Mouse (Mus musculus): Measurements from ENCODE around the gene Cpne4. TPM values are rescaled to one million over a fixed set of nuclear protein-coding genes. Genes with fewer than 3 reads are reported as not detected.

Gene Cpne4
- polyA plus RNA-seq, 1 experiment from 2014 or later = 17.4 TPM

DNA sequence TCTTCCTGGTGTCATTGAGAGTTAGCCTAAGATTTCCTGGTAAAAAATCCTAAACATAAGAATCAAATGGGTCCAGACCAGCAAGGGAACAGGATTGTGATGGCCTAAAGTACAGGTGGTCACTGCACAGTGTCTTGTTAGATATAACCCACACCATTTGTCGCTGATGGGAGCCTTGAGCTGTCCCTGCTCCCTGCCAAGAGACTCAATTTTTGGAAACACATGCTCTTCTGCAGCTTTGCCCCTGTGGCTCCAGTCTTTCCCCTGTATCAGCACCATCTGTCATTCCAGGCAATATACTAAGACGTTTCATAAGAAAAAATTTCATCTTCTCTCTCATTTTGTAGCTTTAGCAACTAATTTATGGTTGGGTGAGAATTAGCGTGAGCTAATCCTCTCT lies 281.6 kb downstream of the Cpne4 start:
- 71% methylated on average over 3 of the region's 3 CpGs for WGBS
- ATAC-seq (ENCODE audit: low FRiP score) = no peak
- Histone ChIP-seq H3K4me2 (no peak overlapping the region), H3K27me3 (replicated peaks) (no peaks in the 10 kb centered on the region), H3K36me3 (no peaks in the 10 kb centered on the region), H3K9me3 (replicated peaks) (no peaks in the 10 kb centered on the region), H3K4me1 (no peaks in the 10 kb centered on the region), H3K27ac (replicated peaks) (no peak overlapping the region), H3K9ac (replicated peaks) (no peak overlapping the region), H3K4me3 (replicated peaks) (no peak overlapping the region)

DNA sequence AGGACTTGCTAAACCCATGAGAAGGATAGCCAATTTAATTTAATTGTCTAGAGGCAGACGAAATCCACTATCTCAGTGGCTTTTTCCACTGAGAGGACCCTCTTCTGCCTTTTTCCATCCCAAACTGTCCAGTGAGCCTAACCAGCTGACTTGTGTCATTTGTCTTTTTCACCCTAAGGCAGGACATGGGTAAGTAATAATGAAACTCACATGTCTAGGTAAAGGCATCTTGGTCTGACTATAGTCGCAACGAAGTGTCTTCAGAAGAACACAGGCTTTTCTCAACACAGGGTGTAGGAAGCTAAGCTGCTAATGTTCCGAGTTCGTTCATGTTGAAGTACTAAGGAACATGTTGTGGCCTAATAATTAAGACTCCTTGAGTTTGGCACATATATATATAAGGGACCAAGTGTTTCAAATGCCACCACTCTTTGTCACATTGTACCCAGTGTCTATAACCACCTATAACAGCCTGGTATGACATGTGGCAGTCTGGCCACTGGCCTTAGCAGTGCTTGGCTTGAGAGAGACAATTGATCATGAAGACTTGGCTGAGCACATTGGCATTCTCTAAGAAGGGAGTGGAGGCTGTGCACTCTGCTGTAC lies 286.0 kb downstream of the Cpne4 start:
- no peak for ATAC-seq (ENCODE audit: low FRiP score)
- Histone ChIP-seq H3K9me3 (replicated peaks) (no peaks in the 10 kb centered on the region), H3K4me1 (no peaks in the 10 kb centered on the region), H3K4me2 (no peak overlapping the region), H3K27me3 (replicated peaks) (no peaks in the 10 kb centered on the region), H3K36me3 (no peaks in the 10 kb centered on the region), H3K9ac (replicated peaks) (no peak overlapping the region), H3K27ac (replicated peaks) (no peak overlapping the region), H3K4me3 (replicated peaks) (no peak overlapping the region)
- 98% methylated on average over 5 of the region's 5 CpGs for WGBS

DNA sequence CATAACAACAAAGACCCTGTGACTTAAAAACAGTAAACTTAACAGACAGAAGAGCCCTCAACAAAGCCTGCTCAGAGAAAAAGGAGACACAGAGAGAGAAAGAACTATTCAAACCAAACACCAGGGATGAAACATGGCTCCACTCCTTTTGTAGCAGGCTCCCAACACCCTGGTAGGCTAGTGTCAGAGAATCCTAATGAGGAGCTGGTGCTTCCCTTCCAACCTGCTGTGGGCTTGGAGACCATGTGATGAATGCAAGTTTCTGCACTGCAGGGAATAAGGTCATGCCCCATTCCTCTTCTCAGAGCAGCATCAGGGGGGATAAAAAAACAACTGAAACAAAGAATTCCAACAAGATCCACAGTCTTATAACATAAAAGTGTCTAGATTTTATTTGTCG lies 290.8 kb downstream of the Cpne4 start:
- 18% methylated on average over 1 of the region's 1 CpGs for WGBS
- Histone ChIP-seq H3K4me1 (no peaks in the 10 kb centered on the region), H3K9me3 (replicated peaks) (no peaks in the 10 kb centered on the region), H3K4me3 (replicated peaks) (no peak overlapping the region), H3K9ac (replicated peaks) (no peak overlapping the region), H3K27me3 (replicated peaks) (no peaks in the 10 kb centered on the region), H3K36me3 (no peaks in the 10 kb centered on the region), H3K27ac (replicated peaks) (no peak overlapping the region), H3K4me2 (no peak overlapping the region)
- no peak for ATAC-seq (ENCODE audit: low FRiP score)

DNA sequence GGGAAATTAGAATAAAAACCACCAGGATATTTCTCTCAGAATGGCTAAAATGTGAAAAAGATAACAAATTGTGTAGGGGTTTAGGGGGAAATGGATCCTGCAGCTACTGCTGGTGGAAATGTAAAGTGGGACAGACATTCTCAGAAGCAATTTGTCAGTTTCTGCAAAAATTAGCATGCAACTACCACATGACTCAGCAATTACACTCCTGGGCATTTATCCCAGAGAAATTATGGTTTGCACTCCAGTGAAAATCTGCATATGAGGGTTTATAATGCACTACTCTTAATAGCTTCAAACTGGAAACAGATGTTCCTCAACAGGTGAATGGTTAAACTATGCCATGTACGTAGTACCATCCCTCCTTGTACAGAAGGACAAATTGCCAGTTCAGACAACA lies 294.2 kb downstream of the Cpne4 start:
- 73% methylated on average over 1 of the region's 1 CpGs for WGBS
- ATAC-seq (ENCODE audit: low FRiP score) = no peak
- Histone ChIP-seq H3K27me3 (replicated peaks) (no peaks in the 10 kb centered on the region), H3K9ac (replicated peaks) (no peak overlapping the region), H3K4me1 (no peaks in the 10 kb centered on the region), H3K9me3 (replicated peaks) (no peaks in the 10 kb centered on the region), H3K4me3 (replicated peaks) (no peak overlapping the region), H3K27ac (replicated peaks) (no peak overlapping the region), H3K4me2 (no peak overlapping the region), H3K36me3 (no peaks in the 10 kb centered on the region)

DNA sequence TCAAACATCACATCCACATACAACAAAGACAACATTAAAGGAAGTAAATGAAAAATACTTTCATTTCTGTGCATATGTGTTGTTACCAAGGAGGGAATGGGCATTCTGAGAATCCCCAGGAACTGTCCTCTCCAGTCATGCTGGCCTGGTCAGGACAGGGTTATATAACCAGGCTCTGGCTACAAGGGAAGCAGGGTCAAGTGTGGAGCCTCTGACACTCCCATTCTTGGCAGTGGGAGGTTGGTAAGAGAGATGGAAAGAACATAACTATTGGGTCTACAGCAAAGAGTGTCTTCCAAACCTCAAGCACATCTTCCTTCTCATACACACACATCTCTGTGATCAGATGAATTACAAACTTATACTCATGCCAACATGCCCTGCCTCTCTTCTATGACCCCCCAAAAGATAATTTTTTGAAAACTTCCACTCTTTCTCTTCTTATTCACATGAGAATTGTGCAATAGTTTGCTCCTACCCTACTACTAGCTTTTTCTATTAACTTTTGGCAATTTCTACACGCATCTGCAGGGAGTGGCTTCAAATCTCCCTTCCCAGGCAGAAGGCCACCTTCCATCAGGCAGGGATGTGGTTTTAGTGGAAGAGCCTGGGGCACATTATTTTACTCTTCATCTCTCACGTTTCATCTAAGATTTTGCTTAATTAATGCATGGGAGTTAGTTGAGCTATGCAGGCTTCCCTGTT lies 298.3 kb downstream of the Cpne4 start:
- H3K4me3 ChIP-seq (replicated peaks) = no peak overlapping the region

DNA sequence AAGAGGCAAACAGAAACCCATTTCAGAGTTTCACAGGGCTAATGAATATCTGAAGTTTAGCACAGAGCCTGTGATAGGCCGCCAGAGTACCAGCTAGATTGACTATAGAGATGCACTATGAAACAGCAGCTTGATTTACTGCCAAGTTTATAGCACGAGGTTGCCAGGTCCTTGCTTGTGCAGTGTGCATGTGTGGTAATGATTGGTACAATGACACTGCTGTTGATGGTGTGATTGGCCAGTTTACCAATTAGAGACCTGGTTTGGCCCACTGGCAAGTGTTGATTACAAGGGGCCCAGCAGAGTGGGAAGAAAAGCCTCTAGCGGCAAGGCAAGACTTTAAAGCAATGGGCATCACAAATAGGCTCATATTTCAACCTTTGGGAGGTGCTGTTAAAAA lies 306.6 kb downstream of the Cpne4 start:
- ATAC-seq (ENCODE audit: low FRiP score) = no peak
- no peak overlapping the region for H3K9ac ChIP-seq (replicated peaks)
- H3K4me3 ChIP-seq (replicated peaks) = no peak overlapping the region
- no peak overlapping the region for H3K4me2 ChIP-seq
- WGBS = 36% methylated on average over 3 of the region's 3 CpGs
- H3K4me1 ChIP-seq = no peaks in the 10 kb centered on the region
- no peak overlapping the region for H3K27ac ChIP-seq (replicated peaks)
- H3K36me3 ChIP-seq = no peaks in the 10 kb centered on the region
- H3K9me3 ChIP-seq (replicated peaks) = no peaks in the 10 kb centered on the region
- no peaks in the 10 kb centered on the region for H3K27me3 ChIP-seq (replicated peaks)

More for the DNA sequence above, 298.3 kb downstream of the Cpne4 start:
- H3K4me2 ChIP-seq = no peak overlapping the region
- no peak for ATAC-seq (ENCODE audit: low FRiP score)
- no peaks in the 10 kb centered on the region for H3K36me3 ChIP-seq
- no peaks in the 10 kb centered on the region for H3K27me3 ChIP-seq (replicated peaks)
- WGBS = 67% methylated on average over 2 of the region's 2 CpGs
- H3K4me1 ChIP-seq = no peaks in the 10 kb centered on the region
- H3K9ac ChIP-seq (replicated peaks) = no peak overlapping the region
- H3K9me3 ChIP-seq (replicated peaks) = no peaks in the 10 kb centered on the region
- H3K27ac ChIP-seq (replicated peaks) = no peak overlapping the region

DNA sequence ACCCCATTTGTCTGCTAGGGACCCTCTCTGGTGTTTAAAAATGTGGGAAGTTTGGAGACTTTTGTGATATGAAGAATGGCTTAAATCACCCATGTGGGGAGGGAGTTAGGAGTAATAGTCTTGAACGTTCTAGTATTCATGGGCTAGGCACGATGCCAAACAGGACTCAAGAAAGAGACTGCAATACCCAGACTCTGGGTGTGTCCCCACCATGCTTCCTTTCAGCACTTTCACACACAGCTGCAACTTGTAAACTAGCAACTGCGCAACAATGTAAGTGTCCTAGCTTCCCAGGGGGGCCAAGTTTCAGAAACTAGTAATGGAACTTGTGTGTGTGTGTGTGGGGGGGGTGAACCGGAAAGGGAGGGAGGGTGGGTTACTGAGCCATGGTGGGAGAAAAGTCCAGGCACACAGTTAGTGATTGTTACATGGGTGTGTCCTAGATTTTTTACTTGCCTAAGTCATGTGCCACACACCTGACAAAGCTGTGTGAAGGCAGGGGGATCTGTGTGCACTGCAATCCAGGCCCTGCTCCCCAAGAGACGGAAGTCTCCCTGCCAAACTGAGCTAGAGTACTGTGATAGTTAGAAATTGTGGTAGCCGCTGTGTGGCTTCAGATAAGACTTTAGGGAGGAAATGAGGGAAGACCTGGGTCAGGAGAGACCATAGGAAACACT lies 307.3 kb downstream of the Cpne4 start:
- Histone ChIP-seq H3K9ac (replicated peaks) (no peak overlapping the region), H3K4me1 (no peaks in the 10 kb centered on the region), H3K9me3 (replicated peaks) (no peaks in the 10 kb centered on the region), H3K27me3 (replicated peaks) (no peaks in the 10 kb centered on the region), H3K27ac (replicated peaks) (no peak overlapping the region), H3K36me3 (no peaks in the 10 kb centered on the region), H3K4me3 (replicated peaks) (no peak overlapping the region), H3K4me2 (no peak overlapping the region)
- 72% methylated on average over 6 of the region's 6 CpGs for WGBS
- ATAC-seq (ENCODE audit: low FRiP score) = no peak

DNA sequence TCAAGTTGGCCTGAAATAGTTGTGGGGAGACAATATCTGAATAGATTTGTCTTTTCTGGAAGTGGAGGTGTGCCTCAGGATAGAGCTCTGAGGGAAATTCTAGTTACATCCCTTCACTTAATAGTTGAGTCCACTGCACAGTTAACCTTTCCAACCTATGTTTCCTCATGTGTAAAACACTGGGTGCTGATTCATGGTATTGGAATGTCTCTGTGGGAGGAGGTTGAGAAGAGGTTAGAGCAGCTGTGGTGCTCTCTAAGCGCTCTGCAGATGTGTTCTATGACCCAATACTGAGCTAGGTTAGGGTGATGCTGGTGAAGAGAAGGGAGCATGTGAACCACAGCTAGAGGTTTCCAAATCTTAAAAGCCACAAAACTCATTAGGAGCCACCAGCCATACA lies 318.7 kb downstream of the Cpne4 start:
- no peak overlapping the region for H3K27ac ChIP-seq (replicated peaks)

DNA sequence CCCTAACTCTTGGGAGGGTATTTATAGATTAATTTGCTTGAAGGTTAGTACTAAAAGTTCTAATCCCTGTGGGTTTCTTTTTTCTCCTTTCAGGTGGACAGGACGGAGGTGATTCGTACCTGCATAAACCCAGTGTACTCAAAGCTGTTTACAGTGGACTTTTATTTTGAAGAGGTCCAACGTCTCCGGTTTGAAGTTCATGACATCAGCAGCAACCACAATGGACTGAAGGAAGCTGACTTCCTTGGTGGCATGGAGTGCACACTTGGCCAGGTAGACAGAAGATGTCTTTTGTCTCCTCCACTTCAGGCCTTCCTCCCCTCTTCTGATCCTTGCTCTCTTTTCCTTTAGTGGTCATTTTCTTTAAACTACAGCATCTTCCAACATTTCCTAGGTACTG lies 325.5 kb downstream of the Cpne4 start:
- 90% methylated on average over 4 of the region's 4 CpGs for WGBS
- no peak overlapping the region for H3K27ac ChIP-seq (replicated peaks)
- H3K4me3 ChIP-seq (replicated peaks) = no peak overlapping the region
- H3K4me1 ChIP-seq = no peaks in the 10 kb centered on the region
- H3K9me3 ChIP-seq (replicated peaks) = no peaks in the 10 kb centered on the region
- no peak overlapping the region for H3K4me2 ChIP-seq
- no peaks in the 10 kb centered on the region for H3K36me3 ChIP-seq
- no peak for ATAC-seq (ENCODE audit: low FRiP score)
- no peaks in the 10 kb centered on the region for H3K27me3 ChIP-seq (replicated peaks)
- H3K9ac ChIP-seq (replicated peaks) = no peak overlapping the region

More for the DNA sequence above, 318.7 kb downstream of the Cpne4 start:
- Histone ChIP-seq H3K9me3 (replicated peaks) (no peaks in the 10 kb centered on the region), H3K36me3 (no peaks in the 10 kb centered on the region), H3K9ac (replicated peaks) (no peak overlapping the region), H3K4me1 (no peaks in the 10 kb centered on the region), H3K4me2 (no peak overlapping the region), H3K27me3 (replicated peaks) (no peaks in the 10 kb centered on the region), H3K4me3 (replicated peaks) (no peak overlapping the region)
- no peak for ATAC-seq (ENCODE audit: low FRiP score)
- 85% methylated on average over 1 of the region's 1 CpGs for WGBS

DNA sequence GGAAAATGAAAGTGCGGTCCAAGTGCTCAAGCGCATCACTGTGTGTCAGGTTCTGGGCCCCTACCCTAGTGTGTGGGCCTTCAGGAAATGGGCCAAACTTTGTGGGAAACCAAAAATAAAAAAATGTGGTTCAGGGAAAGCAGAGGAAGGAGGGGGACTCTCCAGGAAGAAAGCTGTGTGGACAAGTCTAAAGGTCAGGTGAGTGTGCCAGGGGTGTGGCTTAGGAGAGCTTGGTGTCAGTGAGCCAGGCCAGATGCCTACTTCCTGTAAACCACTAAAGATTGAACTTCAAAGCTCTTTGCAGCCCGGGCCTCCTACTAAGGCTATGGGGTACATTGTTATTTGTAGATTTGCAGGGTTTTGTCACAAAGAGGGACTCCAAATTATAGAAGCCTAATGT lies 327.1 kb downstream of the Cpne4 start:
- no peaks in the 10 kb centered on the region for H3K9me3 ChIP-seq (replicated peaks)
- 86% methylated on average over 3 of the region's 3 CpGs for WGBS
- no peaks in the 10 kb centered on the region for H3K27me3 ChIP-seq (replicated peaks)
- no peak overlapping the region for H3K4me3 ChIP-seq (replicated peaks)
- H3K4me1 ChIP-seq = no peaks in the 10 kb centered on the region
- no peak for ATAC-seq (ENCODE audit: low FRiP score)
- H3K27ac ChIP-seq (replicated peaks) = no peak overlapping the region
- no peak overlapping the region for H3K9ac ChIP-seq (replicated peaks)
- no peaks in the 10 kb centered on the region for H3K36me3 ChIP-seq
- no peak overlapping the region for H3K4me2 ChIP-seq

DNA sequence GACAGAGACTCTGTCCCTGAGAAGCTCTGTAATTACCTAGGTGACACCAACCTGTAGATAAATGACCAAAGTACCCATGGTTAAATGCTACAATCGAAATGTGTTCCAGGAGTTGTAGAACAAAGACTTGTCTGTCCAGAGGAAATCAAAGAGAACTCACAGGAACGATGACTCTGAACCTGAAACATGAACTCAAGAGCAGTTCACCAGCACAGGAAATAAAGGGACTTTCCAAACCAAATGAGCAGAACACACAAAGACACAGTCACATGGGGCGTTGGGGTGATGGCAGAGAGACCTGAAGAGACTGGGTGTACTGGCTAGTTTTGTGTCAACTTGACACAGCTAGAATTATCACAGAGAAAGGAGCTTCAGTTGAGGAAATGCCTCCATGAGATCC lies 329.9 kb downstream of the Cpne4 start:
- H3K4me2 ChIP-seq = no peak overlapping the region
- H3K4me1 ChIP-seq = no peaks in the 10 kb centered on the region
- ATAC-seq (ENCODE audit: low FRiP score) = no peak
- H3K27ac ChIP-seq (replicated peaks) = no peak overlapping the region
- no peak overlapping the region for H3K4me3 ChIP-seq (replicated peaks)
- no peaks in the 10 kb centered on the region for H3K9me3 ChIP-seq (replicated peaks)
- WGBS = 81% methylated on average over 3 of the region's 3 CpGs
- H3K27me3 ChIP-seq (replicated peaks) = no peaks in the 10 kb centered on the region
- no peaks in the 10 kb centered on the region for H3K36me3 ChIP-seq
- H3K9ac ChIP-seq (replicated peaks) = no peak overlapping the region

DNA sequence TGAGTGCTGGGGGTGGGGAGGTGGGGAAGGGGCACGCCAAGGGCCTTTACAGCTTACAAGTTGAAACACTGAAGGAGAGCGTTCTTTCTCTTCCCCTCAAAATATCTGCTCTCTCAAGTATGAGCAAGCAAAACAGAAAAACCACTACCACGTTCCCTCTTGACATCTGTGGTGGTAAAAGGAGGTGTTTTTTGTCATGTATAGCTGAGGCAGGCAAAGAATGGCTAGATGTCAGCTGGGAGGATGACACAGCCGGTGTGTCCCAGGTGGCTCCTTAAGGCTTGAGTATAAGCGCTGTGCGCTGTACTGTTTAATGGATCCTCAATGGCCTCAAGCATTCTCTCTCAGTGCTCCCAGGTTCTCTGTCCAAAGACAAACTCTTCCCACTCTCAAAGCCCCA lies 331.5 kb downstream of the Cpne4 start:
- Histone ChIP-seq H3K36me3 (no peaks in the 10 kb centered on the region), H3K4me2 (no peak overlapping the region), H3K27ac (replicated peaks) (no peak overlapping the region), H3K27me3 (replicated peaks) (no peaks in the 10 kb centered on the region), H3K4me3 (replicated peaks) (no peak overlapping the region), H3K9me3 (replicated peaks) (no peaks in the 10 kb centered on the region), H3K9ac (replicated peaks) (no peak overlapping the region), H3K4me1 (no peaks in the 10 kb centered on the region)
- no peak for ATAC-seq (ENCODE audit: low FRiP score)
- 72% methylated on average over 6 of the region's 6 CpGs for WGBS
